Mouse (Mus musculus) embryo, embryonic 11.5 days (tissue): ENCODE data around the gene Nkx2-9.

Experiments used
- DNase-seq: peaks from one replicate; pipeline ENCODE4 v3.0.0-alpha.2; 2012; ENCODE audit warnings: low read depth, low spot score

Nkx2-9 gene

GRCm38 (mm10) chr12:56612761-56613437, at the start of gene Nkx2-9:
Gene Nkx2-9, minus strand, starts transcription at chr12:56613284.
- DNase-seq = no peak

- DNase-seq = peak; percentile 53
Observed at GRCm38 (mm10) chr12:56637181-56637566, 24.1 kb upstream of the Nkx2-9 start.

GRCm38 (mm10) chr12:56636534-56637180, 23.6 kb upstream of the Nkx2-9 start:
- DNase-seq = peak; percentile 72

- DNase-seq = no peak
Observed at GRCm38 (mm10) chr12:56616088-56616487, 3.0 kb upstream of the Nkx2-9 start.

DNA sequence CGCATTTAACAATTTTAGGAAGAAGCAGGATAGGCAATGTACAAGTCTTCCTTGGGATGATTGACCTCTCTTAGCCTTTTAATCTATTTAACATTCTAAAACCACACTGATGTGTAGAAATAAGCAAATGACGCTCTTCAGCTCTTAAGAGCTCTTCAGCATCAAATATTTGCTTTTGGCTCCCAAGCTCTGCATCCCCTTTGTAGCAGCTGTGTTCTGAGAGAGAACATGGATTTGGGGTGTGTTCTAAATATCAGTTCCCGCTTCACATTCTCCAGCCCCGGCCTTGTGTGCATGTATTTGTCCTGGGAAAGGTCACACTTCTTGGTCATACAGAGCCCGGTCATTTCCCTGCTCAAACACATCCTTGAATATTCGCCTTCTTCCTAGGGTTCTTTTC, 2.3 kb upstream of the Nkx2-9 start:
- no peak for DNase-seq

DNA sequence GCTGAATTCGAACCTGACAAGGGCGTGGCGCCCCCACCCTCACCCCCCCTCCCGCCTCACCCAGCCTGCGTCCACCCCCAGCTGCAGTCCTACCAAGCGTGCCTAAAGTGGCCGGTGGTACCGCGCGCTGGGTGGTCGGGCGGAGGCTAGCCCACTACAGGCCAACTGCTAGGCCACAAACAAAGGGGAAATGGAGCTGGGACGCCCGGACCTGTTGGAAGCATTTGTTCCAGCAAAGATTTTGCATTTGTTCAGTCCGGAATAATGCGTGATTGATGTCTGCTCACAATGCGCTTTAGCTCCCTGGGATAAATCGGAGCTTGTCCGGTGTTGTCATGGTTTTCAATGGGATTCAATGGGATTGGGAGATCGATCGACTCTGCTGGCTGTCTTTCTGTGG, 1.4 kb upstream of the Nkx2-9 start:
- DNase-seq = no peak

- DNase-seq = no peak
Observed at GRCm38 (mm10) chr12:56613916-56614510, 929 bp upstream of the Nkx2-9 start.

DNA sequence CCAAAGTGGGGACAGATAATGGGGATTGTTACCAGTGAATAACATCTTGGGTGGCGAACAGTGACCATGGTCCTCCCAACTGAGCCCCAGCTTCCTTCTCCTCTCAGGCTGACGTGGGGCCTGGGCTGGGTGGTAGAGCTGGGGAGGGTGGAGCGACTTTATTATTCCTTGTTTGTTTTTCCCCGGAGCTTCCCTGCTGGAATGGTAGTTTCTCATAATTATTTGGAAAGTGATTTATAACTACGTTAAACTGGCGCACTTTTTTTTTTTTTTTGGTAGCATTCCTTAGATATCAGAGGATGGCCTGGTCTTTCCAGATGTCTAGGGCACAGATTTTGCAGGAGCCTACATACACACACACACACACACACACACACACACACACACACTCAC, 350 bp upstream of the Nkx2-9 start:
- DNase-seq = no peak

- no peak for DNase-seq
Observed at GRCm38 (mm10) chr12:56612349-56612735, 742 bp downstream of the Nkx2-9 start.

- DNase-seq = no peak
Observed at GRCm38 (mm10) chr12:56611504-56612348, 1.4 kb downstream of the Nkx2-9 start.

- no peak for DNase-seq
Observed at GRCm38 (mm10) chr12:56610851-56611250, 2.2 kb downstream of the Nkx2-9 start.

GRCm38 (mm10) chr12:56591722-56592121, 21.4 kb downstream of the Nkx2-9 start:
- DNase-seq = no peak

DNA sequence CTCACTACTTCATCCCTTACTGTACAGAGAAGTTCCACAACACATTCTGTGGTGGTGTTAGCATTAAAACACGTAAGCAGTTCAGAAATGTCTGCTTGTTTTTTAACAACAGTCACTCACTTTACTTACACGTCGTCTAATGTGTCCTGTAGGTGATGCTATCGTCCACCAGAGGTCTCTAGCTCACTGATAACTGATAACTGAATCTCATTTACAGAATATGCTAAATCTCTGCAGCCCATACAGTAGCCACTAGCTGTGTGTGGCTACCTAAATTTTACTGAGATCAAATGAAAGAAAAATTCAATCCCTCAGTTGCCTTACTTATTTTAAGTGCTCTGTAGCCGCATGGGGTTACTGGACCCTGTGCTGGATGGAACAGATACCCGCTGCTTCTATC, 25.3 kb downstream of the Nkx2-9 start:
- no peak for DNase-seq
